Mouse (Mus musculus): Measurements from ENCODE around the gene Garnl3. TPM values are rescaled to one million over a fixed set of nuclear protein-coding genes. Genes with fewer than 3 reads are reported as not detected.

Garnl3 gene
- polyA plus RNA-seq, 1 experiment: 0.67 TPM

DNA sequence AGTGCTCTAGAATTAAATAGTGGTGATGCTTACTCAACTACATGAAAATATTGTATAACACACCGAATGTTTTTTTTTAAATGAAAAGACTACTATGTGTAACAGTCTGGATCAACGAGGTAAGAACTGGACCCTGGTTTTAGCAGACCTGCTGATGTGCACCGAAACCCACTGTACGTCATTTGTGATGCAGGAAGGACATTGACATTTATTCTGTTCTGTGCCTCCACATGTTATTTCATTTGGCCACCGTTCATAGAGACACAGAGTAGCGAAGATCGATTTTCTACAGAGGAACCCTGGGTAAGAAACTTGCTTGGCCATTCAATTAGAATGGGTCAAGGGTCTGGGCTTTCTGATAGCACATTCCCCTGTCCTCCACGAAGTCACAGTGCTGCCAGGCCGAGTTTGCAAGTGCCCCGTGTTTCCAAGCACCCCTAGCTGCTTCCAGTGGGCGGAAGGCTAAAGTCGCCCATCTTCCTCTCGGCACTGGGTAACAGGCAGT is 165.2 kb downstream of the Garnl3 start:
- WGBS: 8% methylated on average over 13 of the region's 13 CpGs
- TF ChIP-seq POLR2A (IDR thresholded peaks at IDR 0.05; ENCODE audit: borderline replicate concordance, control insufficient read depth, low read depth, low read length) (no peak), CTCF (IDR thresholded peaks at IDR 0.05; ENCODE audit: control insufficient read depth, insufficient read depth, low read length) (no peak)
- peak overlapping the region; percentile 92 for H3K4me3 ChIP-seq (replicated peaks; ENCODE audit: control insufficient read depth, low read depth, low read length)
- peaks cover 5% of the 10 kb centered on the region; the same call in 1 of the 2 replicates for H3K4me1 ChIP-seq (ENCODE audit: control insufficient read depth, insufficient read depth, low read length)
- H3K27ac ChIP-seq (ENCODE audit: control insufficient read depth, insufficient read depth, low read depth, low read length, poor library complexity): peak overlapping the region; percentile 92

DNA sequence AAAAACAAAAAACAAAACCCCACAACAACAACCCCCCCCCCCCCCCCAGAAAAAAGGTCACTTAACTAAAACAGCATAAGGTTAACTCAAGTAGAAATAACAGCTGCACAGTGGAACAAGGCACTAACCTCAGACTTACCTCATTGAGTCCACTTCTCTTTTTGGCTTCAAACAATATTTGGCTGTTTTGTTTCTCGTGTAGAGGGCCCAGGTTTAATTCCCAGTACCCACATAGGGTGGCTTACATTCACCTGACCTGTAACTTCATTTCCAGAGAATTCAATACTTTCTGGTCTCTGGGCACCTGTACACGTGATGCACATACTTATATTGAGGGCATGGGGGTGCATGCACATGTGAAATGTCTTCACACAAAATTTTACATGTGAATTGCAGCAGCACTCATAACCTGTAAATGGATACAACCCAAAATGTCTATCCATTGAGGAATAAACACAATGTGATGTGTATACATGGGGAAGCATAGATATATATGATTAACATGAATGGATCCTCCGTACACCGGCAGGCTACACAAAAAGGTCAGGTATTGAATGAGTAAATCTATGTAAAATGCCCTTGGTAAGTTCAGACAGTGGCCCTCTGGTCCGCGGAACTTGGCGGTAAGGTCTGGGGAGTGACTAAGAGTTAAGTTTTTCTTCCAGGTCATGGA is 165.8 kb downstream of the Garnl3 start:
- H3K27ac ChIP-seq (ENCODE audit: control insufficient read depth, insufficient read depth, low read depth, low read length, poor library complexity): peak overlapping the region; percentile 10; the same call in 1 of the 2 replicates
- no peak for TF ChIP-seq CTCF (IDR thresholded peaks at IDR 0.05; ENCODE audit: control insufficient read depth, insufficient read depth, low read length)
- no peak for TF ChIP-seq POLR2A (IDR thresholded peaks at IDR 0.05; ENCODE audit: borderline replicate concordance, control insufficient read depth, low read depth, low read length)
- peaks cover 5% of the 10 kb centered on the region; the same call in 1 of the 2 replicates for H3K4me1 ChIP-seq (ENCODE audit: control insufficient read depth, insufficient read depth, low read length)
- WGBS: 35% methylated on average over 7 of the region's 7 CpGs
- H3K4me3 ChIP-seq (replicated peaks; ENCODE audit: control insufficient read depth, low read depth, low read length): no peak overlapping the region

DNA sequence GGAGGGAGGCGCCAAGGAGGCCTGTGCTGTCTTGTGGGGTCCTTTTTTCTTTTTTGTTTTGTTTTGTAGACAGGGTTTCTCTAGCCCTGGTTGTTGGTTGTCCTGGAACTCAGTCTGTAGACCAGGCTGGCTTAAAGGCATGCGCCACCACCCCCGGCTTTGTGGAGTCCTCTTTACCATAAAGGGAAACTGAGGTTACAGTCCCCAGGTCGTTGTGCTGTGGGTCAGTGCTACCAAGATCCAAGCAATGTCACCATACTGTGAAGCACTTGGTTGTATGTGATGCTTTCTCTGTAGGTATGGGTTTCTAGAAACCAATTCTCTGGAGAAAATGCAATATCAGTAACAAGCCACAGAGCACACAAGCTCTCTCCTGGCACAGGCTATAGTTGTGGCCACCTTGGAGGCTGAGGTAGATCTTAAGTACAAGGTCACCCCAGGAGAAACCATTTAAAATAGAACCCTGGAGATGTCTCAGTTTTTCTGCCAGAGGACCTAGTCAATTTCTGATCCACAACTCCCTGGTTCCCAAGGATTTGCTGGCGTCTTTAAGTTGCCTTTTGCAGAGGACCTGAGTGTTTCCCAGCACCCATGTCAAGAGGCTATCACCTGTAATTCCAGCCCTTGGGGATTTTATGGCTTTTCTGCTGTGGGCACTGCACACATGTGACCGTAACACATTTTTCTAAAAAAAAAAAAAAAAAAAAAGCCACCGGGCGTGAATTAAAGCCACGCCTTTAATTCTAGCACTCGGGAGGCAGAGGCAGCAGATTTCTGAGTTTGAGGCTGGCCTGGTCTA is 166.6 kb downstream of the Garnl3 start:
- TF ChIP-seq CTCF (IDR thresholded peaks at IDR 0.05; ENCODE audit: control insufficient read depth, insufficient read depth, low read length): no peak
- TF ChIP-seq POLR2A (IDR thresholded peaks at IDR 0.05; ENCODE audit: borderline replicate concordance, control insufficient read depth, low read depth, low read length): no peak
- peaks cover 5% of the 10 kb centered on the region; the same call in 1 of the 2 replicates for H3K4me1 ChIP-seq (ENCODE audit: control insufficient read depth, insufficient read depth, low read length)
- H3K4me3 ChIP-seq (replicated peaks; ENCODE audit: control insufficient read depth, low read depth, low read length): no peak overlapping the region
- no peak overlapping the region for H3K27ac ChIP-seq (ENCODE audit: control insufficient read depth, insufficient read depth, low read depth, low read length, poor library complexity)
- 41% methylated on average over 10 of the region's 10 CpGs for WGBS

DNA sequence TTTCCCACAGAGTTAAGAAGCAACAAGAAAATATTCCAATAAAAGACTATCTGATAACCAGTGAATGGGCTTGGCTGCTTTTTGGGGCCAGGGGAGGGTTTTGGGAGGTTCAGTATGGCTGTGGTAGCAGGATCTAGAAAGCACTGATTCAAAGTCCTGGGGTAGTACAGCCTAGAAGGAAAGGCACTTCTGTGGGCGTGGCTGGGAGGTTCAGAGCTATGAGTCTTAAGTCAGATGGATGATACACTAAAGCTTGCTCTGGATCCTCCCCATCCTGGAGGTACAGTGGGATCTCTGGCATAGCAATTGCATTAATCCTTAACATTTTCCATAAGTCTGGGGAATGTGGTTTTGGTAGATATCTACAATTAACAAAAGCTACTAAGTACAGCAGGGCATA is 167.5 kb downstream of the Garnl3 start:
- peaks cover 5% of the 10 kb centered on the region; the same call in 1 of the 2 replicates for H3K4me1 ChIP-seq (ENCODE audit: control insufficient read depth, insufficient read depth, low read length)
- no peak overlapping the region for H3K27ac ChIP-seq (ENCODE audit: control insufficient read depth, insufficient read depth, low read depth, low read length, poor library complexity)
- 62% methylated on average over 1 of the region's 1 CpGs for WGBS
- no peak overlapping the region for H3K4me3 ChIP-seq (replicated peaks; ENCODE audit: control insufficient read depth, low read depth, low read length)
- TF ChIP-seq POLR2A (IDR thresholded peaks at IDR 0.05; ENCODE audit: borderline replicate concordance, control insufficient read depth, low read depth, low read length) (no peak), CTCF (IDR thresholded peaks at IDR 0.05; ENCODE audit: control insufficient read depth, insufficient read depth, low read length) (no peak)

DNA sequence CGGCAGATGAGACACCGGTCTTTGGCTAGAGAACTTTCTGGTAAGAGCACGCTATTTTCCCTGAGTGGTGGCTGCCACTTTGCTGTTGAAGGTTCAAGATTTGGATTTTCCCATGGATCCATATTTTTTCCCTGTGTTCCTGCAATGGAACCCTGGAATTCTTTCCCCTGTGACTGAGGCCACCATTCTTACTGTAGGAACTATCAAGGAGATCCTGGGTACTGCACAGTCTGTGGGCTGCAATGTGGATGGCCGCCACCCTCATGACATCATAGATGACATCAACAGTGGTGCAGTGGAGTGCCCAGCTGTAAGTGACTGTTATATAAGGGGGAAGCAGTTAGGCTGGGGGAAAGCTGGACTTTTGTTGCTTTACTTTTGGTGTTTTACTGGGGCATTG is 167.9 kb downstream of the Garnl3 start:
- H3K27ac ChIP-seq (ENCODE audit: control insufficient read depth, insufficient read depth, low read depth, low read length, poor library complexity): no peak overlapping the region
- TF ChIP-seq POLR2A (IDR thresholded peaks at IDR 0.05; ENCODE audit: borderline replicate concordance, control insufficient read depth, low read depth, low read length) (no peak), CTCF (IDR thresholded peaks at IDR 0.05; ENCODE audit: control insufficient read depth, insufficient read depth, low read length) (no peak)
- peaks cover 5% of the 10 kb centered on the region; the same call in 1 of the 2 replicates for H3K4me1 ChIP-seq (ENCODE audit: control insufficient read depth, insufficient read depth, low read length)
- H3K4me3 ChIP-seq (replicated peaks; ENCODE audit: control insufficient read depth, low read depth, low read length): no peak overlapping the region
- WGBS: 63% methylated on average over 4 of the region's 4 CpGs

DNA sequence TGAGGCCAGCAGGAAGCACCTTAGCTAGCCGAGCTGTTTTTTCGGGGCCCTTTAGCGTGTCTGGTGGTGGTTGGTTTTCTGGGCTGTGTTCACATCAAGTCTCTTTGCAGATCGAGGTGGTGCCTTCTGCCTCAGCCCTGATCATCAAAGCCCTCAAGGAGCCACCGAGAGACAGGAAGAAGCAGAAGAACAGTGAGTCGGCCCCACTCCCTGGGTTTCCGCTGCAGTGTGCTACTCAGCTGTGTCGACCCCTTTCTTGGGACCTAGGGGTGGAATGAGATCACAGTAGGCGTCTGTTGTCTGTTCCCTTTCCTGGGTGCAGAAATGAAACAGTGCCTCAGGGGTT is 168.6 kb downstream of the Garnl3 start:
- peak overlapping the region; percentile 17; the same call in 1 of the 2 replicates for H3K27ac ChIP-seq (ENCODE audit: control insufficient read depth, insufficient read depth, low read depth, low read length, poor library complexity)
- TF ChIP-seq CTCF (IDR thresholded peaks at IDR 0.05; ENCODE audit: control insufficient read depth, insufficient read depth, low read length): no peak
- no peak for TF ChIP-seq POLR2A (IDR thresholded peaks at IDR 0.05; ENCODE audit: borderline replicate concordance, control insufficient read depth, low read depth, low read length)
- WGBS: 5% methylated on average over 9 of the region's 9 CpGs
- peaks cover 5% of the 10 kb centered on the region; the same call in 1 of the 2 replicates for H3K4me1 ChIP-seq (ENCODE audit: control insufficient read depth, insufficient read depth, low read length)
- peak overlapping the region; percentile 54 for H3K4me3 ChIP-seq (replicated peaks; ENCODE audit: control insufficient read depth, low read depth, low read length)

DNA sequence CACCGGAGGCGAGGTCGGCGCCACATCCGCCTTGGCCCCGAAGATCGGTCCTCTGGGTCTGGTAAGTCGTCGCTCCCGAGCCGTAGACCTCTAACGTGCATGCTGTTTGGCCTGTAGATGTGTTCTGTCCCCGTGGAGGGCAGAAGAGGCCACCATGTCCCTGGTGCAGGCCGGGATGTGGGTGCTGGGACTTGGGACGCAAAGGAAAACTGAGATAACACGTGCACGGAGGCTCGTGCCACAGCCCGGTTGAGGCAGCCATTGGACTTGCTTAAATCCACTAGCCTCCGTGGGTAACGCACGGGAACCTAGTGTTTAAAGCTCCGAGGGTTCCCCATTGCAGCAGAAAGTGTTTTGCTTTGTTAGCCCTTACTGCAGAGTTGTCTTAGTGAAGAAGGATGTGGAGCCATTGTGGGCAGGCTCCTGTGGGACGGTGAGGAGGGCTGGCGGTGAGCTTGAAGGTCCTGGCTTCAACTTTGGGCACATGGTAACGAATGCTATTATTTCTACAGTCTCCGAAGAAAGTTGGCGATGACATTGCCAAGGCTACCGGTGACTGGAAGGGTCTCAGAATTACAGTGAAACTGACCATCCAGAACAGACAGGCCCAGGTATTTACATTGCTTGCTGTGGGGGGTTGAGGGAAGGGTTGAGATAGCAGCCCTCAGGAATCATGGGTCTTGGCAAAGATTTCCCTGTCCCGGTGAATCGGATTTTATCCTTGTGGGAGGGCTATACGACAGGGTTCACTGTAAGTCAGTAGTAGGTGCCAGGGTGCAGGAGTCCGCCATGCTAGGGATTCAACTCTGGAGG is 169.2 kb downstream of the Garnl3 start:
- Histone ChIP-seq H3K4me1 (ENCODE audit: control insufficient read depth, insufficient read depth, low read length) (peaks cover 3% of the 10 kb centered on the region; the same call in 1 of the 2 replicates), H3K4me3 (replicated peaks; ENCODE audit: control insufficient read depth, low read depth, low read length) (peak overlapping the region; percentile 92), H3K27ac (ENCODE audit: control insufficient read depth, insufficient read depth, low read depth, low read length, poor library complexity) (peak overlapping the region; percentile 61)
- WGBS: 1% methylated on average over 33 of the region's 33 CpGs
- no peak for TF ChIP-seq CTCF (IDR thresholded peaks at IDR 0.05; ENCODE audit: control insufficient read depth, insufficient read depth, low read length)
- TF ChIP-seq POLR2A (IDR thresholded peaks at IDR 0.05; ENCODE audit: borderline replicate concordance, control insufficient read depth, low read depth, low read length): no peak
